Mouse (Mus musculus) liver, embryonic 14.5 days (tissue): ENCODE data around the gene Arhgef38.

Experiments used
- CTCF ChIP-seq: IDR thresholded peaks from 2 replicates; pipeline ENCODE4 v1.5.1; 2016; ENCODE audit warnings: antibody characterized with exemption, low read depth, control low read depth
- EP300 ChIP-seq: IDR thresholded peaks from 2 replicates; pipeline ENCODE4 v1.6.1; 2016; ENCODE audit warnings: antibody characterized with exemption, low read depth

- no peak for TF ChIP-seq CTCF
- TF ChIP-seq EP300: no peak
Observed at GRCm38 (mm10) chr3:133233993-133234392, 756 bp downstream of the Arhgef38 start.
